In genomic region chr2:163458539-163459265, GRCm38 (mm10) we compare ENCODE assay signal across 8 mouse cellular contexts. TPM values are rescaled to one million over a fixed set of nuclear protein-coding genes. Genes with fewer than 3 reads are reported as not detected.
DNase-seq lines count a peak whose midpoint lies in the region; ATAC-seq lines count a peak whose summit lies in the region.
"Had no signal": no experiment of that assay in that cellular context is flagged by ENCODE, and none has a peak within 500 bp of the region (broad histone marks: within the 10 kb centered on the region; RNA-seq: fewer than 3 reads in every experiment).

No protein-coding gene starts in this region.

- no peak overlapping the region for H3K4me3 ChIP-seq in neural tube, embryonic 14.5 days (ENCODE audit: low read depth, low read length)

- H3K9me3 ChIP-seq in neural tube, embryonic 14.5 days (ENCODE audit: control insufficient read depth, low read length): no peaks in the 10 kb centered on the region

- DNase-seq in left cerebral cortex, postnatal 4 days: peak; percentile 36
- no peak for DNase-seq in left cerebral cortex, postnatal 10 days (ENCODE audit: extremely low spot score in 1 of 2, low spot score in 2 of 2)
- DNase-seq in cerebellum, adult 18-20 months: peak; percentile 61 to 63
- peak; percentile 36 for DNase-seq in gastrocnemius, postnatal 10 days
- DNase-seq in layer of hippocampus, postnatal 14 days (ENCODE audit: low spot score in 2 of 2): no peak
- DNase-seq in ovary, postnatal 10 days (ENCODE audit: low spot score): no peak

- peak overlapping the region; percentile 28; the same call in 1 of the 2 replicates for H3K9ac ChIP-seq in neural tube, embryonic 14.5 days (replicated peaks; ENCODE audit: low read depth, low read length)

- no peaks in the 10 kb centered on the region for H3K4me1 ChIP-seq in neural tube, embryonic 14.5 days (ENCODE audit: control insufficient read depth, insufficient read depth, low read length)

- peak overlapping the region; percentile 27; the same call in 1 of the 2 replicates for H3K4me2 ChIP-seq in neural tube, embryonic 14.5 days (ENCODE audit: low read depth, low read length)

- peak; percentile 26; the same call in 1 of the 2 replicates for ATAC-seq in neural tube, embryonic 14.5 days (ENCODE audit: low read depth)

- WGBS in neural tube, embryonic 14.5 days: 55% methylated on average over 27 of the region's 27 CpGs

- H3K27ac ChIP-seq in neural tube, embryonic 14.5 days (ENCODE audit: low read depth, low read length): no peak overlapping the region; the same call in 1 of the 2 replicates

- H3K27me3 ChIP-seq in neural tube, embryonic 14.5 days (ENCODE audit: control insufficient read depth, insufficient read depth, low read length): no peaks in the 10 kb centered on the region

- intact Hi-C loops in left cerebral cortex, postnatal 4 days (cut with DNase I): no loop called here
- intact Hi-C loops in left cerebral cortex, postnatal 10 days (cut with DNase I): no loop called here

- H3K36me3 ChIP-seq in neural tube, embryonic 14.5 days (ENCODE audit: control insufficient read depth, insufficient read depth, low read length): no peaks in the 10 kb centered on the region; the same call in 1 of the 2 replicates

RNA-seq across cellular contexts. Expression of gene Fitm2, which starts 13.7 kb away (rescaled TPM):
- 10 to 100 TPM; 15.3 TPM for total RNA-seq in left cerebral cortex, postnatal 4 days (2021)
- total RNA-seq in left cerebral cortex, postnatal 10 days (2021): 10 to 100 TPM; 17.0 to 18.9 TPM
- 10 to 100 TPM; 32.0 to 35.5 TPM for total RNA-seq in gastrocnemius, postnatal 10 days (2021)
- polyA plus RNA-seq in neural tube, embryonic 14.5 days (2014; fragmentation: Nextera tagmentation; extraction: Ambion mirVana): 16.2 and 18.8 TPM in 2 replicates
- 10 to 100 TPM; 17.8 to 20.5 TPM for total RNA-seq in layer of hippocampus, postnatal 14 days (2021)

RNA-seq across cellular contexts. Expression of gene Gdap1l1, which starts 20.4 kb away (rescaled TPM):
- 10 to 100 TPM; 90.8 to 98.3 TPM for total RNA-seq in left cerebral cortex, postnatal 4 days (2021)
- total RNA-seq in left cerebral cortex, postnatal 10 days (2021): 10 to 100 TPM; 95.2 to 95.5 TPM
- total RNA-seq in gastrocnemius, postnatal 10 days (2021): under 1 TPM; 0.14 to 0.34 TPM
- 115 and 129 TPM in 2 replicates for polyA plus RNA-seq in neural tube, embryonic 14.5 days (2014; fragmentation: Nextera tagmentation; extraction: Ambion mirVana)
- 10 to 100 TPM; 76.6 to 80.3 TPM for total RNA-seq in layer of hippocampus, postnatal 14 days (2021)

RNA-seq across cellular contexts. Expression of gene R3hdml, which starts 33.4 kb away (rescaled TPM):
- total RNA-seq in left cerebral cortex, postnatal 4 days (2021): under 1 TPM in 1 of 2 experiments, not detected in 1; 0.36 TPM
- total RNA-seq in left cerebral cortex, postnatal 10 days (2021): under 1 TPM in 1 of 2 experiments, not detected in 1; 0.55 TPM
- total RNA-seq in gastrocnemius, postnatal 10 days (2021): not detected
- 0.19 TPM in 1 of 2 replicates, not detected in the other for polyA plus RNA-seq in neural tube, embryonic 14.5 days (2014; fragmentation: Nextera tagmentation; extraction: Ambion mirVana)
- total RNA-seq in layer of hippocampus, postnatal 14 days (2021): not detected
- total RNA-seq: left cerebral cortex, postnatal 14 days had no signal

RNA-seq across cellular contexts. Expression of gene Oser1, which starts 34.2 kb away (rescaled TPM):
- total RNA-seq in left cerebral cortex, postnatal 4 days (2021): 10 to 100 TPM; 23.3 to 23.7 TPM
- 10 to 100 TPM; 19.5 to 21.6 TPM for total RNA-seq in left cerebral cortex, postnatal 10 days (2021)
- total RNA-seq in gastrocnemius, postnatal 10 days (2021): 10 to 100 TPM; 23.6 to 26.5 TPM
- polyA plus RNA-seq in neural tube, embryonic 14.5 days (2014; fragmentation: Nextera tagmentation; extraction: Ambion mirVana): 78.9 and 79.3 TPM in 2 replicates
- 10 to 100 TPM; 17.8 to 19.5 TPM for total RNA-seq in layer of hippocampus, postnatal 14 days (2021)

RNA-seq across cellular contexts. Expression of gene Hnf4a, which starts 47.9 kb away (rescaled TPM):
- not detected for total RNA-seq in left cerebral cortex, postnatal 4 days (2021)
- not detected for total RNA-seq in left cerebral cortex, postnatal 10 days (2021)
- under 1 TPM in 1 of 2 experiments, not detected in 1; 0.23 TPM for total RNA-seq in gastrocnemius, postnatal 10 days (2021)
- not detected in 2 replicates for polyA plus RNA-seq in neural tube, embryonic 14.5 days (2014; fragmentation: Nextera tagmentation; extraction: Ambion mirVana)
- total RNA-seq in layer of hippocampus, postnatal 14 days (2021): not detected
- total RNA-seq: left cerebral cortex, postnatal 14 days had no signal

Comparison
In these comparisons a context has a peak if more than half of its experiments do, and no peak if none do; other contexts are left out.
1. DNase-seq: peak in left cerebral cortex, postnatal 4 days (single experiment), cerebellum, adult 18-20 months (2 of 2) and gastrocnemius, postnatal 10 days (single experiment); none in left cerebral cortex, postnatal 10 days (0 of 2), layer of hippocampus, postnatal 14 days (0 of 2) and ovary, postnatal 10 days (single experiment).
2. RNA of gene Gdap1l1, which starts 20.4 kb away (total RNA-seq): 90.8 to 98.3 TPM in left cerebral cortex, postnatal 4 days, 95.2 to 95.5 TPM in left cerebral cortex, postnatal 10 days and 76.6 to 80.3 TPM in layer of hippocampus, postnatal 14 days; 0.14 to 0.34 TPM in gastrocnemius, postnatal 10 days; every median in the first group is over 10 times any median in the second.